Mouse (Mus musculus) cerebellum, postnatal 4 days (tissue): ENCODE measurements at regions not wholly inside any gene's neighbourhood (a gene's known extent, or its start where the extent isn't known, plus 50 kb on each side); places are given as distances from the start of the nearest gene placed in this dataset.

ENCODE experiments used
- DNase-seq, 2 experiments: peaks; one replicate each; pipeline ENCODE4 v3.0.0; 2022; ENCODE audit warnings: low spot score in 2 of 2, mixed read lengths in 1 of 2

DNA sequence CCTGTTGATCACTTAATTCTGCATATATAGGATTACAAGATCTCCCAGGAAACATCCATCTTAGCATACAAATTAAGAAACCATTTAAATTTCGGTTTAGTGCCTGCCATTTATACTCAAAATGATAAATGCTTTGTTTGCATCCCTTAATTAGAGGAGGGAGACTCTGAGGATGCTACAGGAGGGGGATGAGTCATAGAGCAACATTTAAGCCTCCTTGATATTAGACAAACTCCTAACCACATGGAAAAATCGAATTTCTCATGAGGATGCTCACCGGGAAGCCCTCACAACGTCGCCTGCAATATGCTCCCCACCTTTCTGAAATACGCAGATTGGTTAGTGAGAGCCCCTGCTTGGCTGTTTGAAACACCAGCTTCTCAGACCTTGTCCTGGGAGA, 320.8 kb upstream of the Sphkap start:
- no peak for DNase-seq

DNA sequence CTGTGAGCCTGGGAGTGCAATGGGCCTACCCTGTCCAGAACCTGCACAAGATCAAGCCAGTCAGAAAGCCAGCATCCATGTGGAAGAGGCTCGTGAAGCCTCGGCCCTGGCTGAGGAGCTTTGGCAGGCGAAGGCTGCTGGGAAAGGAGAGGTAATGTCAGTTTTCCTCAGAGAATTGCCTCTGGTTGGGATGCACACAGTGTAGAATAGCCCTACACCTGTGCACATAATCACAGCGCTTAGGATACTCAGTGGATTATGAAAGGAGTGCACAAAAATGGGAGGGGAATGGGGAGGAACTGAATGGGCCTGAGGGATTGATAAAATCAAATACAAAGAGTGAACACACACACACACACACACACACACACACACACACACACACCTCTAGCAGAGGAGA, 319.9 kb upstream of the Sphkap start:
- no peak for DNase-seq

DNA sequence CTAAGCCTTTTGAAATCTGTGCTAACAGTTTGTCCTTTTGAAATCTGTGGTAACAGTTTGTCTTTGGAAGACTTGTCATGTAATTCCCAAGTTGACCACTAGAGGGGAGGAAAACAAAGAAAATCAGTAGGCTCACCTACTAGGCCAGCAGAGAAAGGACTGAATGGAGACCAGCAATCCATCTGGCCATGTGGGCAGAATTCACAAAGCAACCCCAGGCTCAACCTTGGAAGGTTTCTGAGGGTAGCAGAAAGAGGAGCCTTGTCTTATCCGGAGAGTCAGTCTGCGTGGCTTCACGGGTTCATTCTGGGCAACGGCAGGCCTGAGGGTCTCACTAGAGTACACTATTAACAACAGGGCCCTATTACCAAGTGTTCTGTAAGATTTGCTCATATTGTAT, 319.2 kb upstream of the Sphkap start:
- peak in 1 of 2 experiments; percentile 8 for DNase-seq

DNA sequence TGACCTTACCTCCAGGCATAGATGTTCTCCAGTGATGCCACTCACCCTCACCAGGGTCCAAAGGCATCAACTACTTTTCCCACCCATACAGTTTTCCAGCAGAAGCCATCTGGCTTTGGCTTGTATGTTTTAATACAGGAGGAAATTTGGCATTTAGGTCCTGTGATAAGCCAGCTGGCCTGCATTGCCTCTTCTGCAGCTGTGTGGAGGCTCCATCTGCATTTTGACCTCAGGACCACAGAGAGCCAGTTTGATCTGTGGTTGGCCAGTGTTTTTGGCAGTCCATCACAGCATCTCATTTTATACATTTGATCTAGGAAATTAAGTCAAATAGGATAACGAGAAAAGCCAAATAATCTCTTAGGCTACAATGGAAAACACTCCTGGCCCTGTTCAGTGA, 315.1 kb upstream of the Sphkap start:
- DNase-seq = no peak

DNA sequence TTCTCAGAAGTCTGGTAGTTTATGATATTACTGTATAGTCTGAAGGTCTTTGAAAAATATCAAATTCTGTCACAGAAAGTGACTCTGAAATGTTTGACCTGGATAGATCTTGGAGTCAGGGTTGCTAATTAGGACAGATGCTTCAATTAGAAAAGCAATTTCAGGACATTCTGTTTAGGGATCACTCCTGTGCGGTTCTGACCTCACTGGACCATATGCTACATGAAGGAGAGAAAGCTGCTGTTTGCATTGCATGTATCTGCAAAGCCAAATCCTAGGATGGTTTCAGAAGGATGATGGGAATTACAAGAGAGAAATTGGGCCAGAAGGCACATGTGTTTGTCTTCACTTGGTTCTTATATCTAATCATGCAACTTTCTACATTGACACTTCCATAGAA, 312.2 kb upstream of the Sphkap start:
- DNase-seq = no peak

DNA sequence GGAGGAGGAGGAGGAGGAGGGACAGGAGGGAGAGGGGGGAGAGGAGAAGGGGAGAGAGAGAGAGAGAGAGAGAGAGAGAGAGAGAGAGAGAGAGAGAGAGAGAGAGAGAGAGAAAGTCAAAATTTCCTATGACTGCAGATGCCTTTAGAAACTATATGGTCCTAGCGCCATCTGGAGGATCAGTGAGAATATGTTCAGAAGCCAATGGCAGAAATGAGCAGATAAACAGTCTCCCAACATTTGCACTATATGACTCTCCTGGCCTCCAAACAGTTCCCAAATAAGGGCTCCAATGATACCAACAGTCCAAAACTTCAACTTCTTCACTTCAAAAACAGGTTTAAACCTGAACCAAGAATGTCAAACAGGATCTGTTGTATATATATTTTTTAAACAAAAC, 309.1 kb upstream of the Sphkap start:
- peak in 1 of 2 experiments; percentile 54 for DNase-seq

DNA sequence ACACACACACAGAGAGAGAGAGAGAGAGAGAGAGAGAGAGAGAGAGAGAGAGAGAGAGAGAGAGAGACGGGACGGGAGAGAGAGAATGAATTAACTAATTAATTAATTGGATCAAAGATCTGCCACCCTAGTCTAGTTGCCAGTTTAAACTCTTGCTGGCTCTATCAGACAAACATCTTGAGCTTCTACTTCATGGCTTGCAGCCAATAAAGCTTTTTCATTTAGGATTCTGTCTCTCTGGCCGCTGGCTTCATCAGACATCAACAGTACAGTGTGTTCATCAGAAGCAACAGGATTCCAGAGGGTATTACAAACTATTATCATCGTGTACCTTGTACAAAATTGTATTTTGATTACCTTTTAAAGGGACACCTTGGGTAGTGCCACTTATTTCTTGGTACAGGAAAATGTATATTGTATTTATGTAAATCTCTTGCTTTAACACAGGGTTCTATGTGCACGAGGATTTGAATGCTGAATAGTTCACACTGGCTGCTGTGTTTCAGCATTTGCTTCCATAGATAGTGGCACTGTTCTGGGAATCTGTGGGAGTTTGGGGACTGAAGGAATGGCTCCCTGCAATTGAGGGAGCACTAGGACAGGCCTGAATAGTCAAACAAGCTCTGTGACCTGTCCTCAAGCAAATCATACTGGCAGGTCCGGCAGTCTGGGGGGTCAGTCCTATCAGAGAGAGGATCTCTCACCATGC, 293.9 kb upstream of the Sphkap start:
- DNase-seq = no peak

DNA sequence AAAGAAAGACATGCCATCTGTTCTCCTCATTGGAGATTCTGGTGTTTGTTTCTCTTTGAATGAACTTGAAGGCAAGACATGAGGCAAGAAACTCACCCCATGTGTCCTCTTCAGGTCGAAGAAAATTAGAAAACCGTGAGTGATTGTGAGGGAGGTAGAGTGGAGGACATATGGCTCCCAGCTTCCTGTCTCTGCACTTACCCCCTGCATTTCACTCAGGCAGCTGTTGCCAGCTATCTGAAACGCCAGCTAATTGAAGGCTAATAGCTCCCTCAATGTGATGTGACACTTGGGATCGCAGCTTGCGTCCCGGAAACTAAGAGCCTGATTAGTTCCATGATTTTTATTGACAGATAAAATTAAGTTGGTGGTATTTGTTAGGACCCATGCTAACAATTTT, 289.4 kb upstream of the Sphkap start:
- DNase-seq = no peak

DNA sequence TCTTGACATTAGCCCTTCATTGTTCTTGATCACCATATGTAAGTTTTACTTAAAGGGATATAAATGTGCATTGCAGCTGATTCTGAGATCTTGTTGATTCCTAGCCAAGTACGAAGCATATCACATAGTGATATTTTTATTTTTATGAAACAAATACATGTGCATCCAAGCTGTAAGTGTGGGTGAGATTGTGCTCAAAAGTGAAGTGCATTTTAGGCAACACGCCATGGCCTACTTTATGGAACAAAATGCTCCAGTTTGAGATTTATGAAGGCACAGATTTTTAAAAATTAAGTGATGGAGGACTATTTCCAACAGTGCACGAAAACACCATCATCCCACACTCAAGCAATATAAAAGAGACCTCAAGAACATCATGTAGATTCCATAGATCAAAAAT, 277.2 kb upstream of the Sphkap start:
- no peak for DNase-seq

DNA sequence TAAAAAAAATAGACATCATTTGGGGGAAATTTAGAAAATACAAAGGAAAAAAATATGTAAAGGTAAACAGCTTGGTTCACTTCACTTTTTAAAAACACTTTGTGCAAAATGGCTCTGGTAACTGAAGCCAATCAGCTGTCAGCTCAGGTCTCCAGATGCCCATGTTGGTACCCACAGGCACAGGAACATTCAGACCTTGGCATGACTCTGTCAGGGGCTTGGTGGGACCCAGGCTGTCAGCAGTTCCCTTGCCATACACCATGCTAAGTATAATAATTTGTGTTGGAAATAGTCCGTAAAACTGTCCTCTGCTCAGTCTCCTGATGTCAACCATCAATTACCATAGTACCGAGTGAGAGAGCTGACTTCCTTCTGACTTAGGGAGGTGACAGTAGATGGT, 257.3 kb upstream of the Sphkap start:
- DNase-seq = no peak

DNA sequence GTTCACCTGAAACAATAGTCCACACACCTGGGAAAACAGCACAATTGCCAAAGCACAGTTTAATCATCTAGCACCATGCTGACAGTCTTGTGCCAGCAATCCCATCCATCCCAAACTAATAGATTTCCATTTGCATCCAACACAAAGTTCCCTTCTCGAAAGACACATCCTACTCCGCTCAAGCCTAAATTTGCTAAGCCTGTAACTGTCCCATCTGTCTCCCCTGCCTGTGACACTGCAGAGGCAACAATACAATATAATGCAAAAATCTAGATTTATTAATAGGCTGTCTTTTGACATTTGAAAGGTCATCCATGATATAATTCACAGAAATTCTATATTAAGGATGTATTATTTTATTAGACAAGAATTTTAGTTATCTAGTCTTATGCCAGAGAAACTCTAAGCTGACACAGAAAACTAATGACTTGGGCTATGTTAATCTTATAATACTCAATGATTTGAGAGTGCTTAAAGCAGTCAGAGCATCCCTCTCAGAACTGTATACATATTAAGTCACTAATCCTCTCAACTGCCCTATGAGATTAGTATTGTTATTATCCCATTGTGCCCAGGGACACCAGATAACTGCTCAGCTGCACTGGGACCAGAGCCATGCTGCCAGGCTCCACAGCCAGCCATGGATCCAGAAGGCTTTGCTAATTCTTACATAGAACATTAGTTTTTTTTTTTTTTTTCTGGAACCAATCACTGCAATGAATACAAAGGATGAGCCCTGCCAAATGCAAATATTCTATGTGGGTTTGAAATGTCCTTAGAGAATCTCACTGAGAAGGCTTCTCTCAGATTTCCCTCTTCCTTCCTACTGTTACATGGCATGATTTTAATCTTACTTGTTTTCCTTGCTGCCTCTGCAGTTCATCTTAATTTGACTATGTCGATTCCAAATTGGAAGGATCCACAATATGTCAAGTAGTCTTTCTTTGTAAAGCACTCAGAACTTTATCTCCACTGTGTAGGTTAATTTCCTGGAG, 254.1 kb upstream of the Sphkap start:
- no peak for DNase-seq

DNA sequence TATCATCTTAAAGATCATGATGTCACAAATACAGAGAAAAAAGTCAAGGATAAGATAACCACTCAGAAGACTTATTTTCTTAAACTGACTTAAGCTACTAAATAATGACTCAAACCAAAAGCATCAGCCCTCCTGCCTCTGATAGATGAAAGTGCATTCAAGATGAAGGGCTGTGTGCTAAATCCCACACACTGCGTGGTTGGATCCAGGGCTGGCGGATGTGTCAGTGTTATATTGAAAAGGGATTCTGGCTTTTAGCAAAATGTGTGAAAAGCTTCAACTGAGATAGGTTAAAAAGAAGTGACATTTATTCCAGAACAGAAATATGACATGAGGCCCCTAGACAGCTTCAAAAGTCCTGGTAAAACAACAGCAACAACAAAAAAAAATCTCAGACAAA, 245.7 kb upstream of the Sphkap start:
- no peak for DNase-seq

DNA sequence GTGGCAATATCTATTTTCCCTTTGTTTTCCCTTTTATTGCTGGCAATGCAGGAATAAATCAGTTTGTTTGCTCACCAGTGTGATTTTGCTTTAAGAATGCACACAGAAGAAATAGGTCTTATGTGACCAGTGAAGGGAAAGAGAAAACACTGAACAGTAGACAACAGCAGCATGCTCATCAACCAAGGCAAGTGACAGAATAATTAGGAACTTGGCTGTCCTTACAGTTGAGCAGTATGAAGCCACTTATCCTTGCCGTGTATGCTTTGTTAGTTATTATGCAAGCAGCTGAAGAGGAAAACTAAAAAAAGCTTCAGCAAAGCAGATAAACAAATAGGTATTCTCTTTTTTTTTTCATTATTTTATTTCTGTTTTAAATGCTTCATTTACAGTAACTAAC, 237.6 kb upstream of the Sphkap start:
- no peak for DNase-seq

DNA sequence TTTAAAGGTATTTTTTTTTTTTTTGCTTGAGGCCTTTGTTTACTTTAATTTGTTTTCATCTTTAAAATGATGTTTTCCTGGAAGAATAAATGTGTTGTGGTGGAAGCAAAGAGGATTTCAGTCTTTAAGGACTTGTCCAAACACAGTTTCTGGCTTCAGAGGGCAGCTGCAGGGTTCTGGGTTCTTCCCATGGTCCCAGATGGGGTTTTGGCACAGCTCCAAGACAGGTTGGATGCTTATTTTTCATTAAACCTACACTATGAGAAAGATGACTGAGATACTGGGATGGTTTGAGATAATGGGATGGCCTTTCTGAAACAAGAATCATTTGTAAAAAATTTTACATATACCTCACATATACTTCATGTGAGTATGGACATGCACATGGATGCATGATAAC, 234.7 kb upstream of the Sphkap start:
- DNase-seq = peak in 1 of 2 experiments; percentile 10

DNA sequence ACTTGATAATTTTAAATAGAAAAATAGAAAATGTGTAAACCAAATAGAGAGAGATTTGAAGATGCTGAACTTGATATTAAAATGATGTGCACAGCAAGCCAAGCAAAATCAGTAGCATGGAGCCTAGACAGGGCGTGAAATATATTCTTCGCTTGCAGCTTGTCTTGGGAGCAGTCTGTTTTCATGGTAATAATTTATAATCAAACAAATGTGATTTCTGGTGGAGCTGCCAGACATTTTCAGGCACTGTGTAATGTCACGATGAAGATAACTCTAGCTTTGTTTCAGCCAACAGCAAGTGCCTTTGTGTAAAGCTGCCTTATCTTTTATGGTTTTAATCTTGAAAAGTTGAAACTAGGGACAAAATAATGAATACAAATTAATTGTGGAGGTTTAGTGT, 228.1 kb upstream of the Sphkap start:
- no peak for DNase-seq

DNA sequence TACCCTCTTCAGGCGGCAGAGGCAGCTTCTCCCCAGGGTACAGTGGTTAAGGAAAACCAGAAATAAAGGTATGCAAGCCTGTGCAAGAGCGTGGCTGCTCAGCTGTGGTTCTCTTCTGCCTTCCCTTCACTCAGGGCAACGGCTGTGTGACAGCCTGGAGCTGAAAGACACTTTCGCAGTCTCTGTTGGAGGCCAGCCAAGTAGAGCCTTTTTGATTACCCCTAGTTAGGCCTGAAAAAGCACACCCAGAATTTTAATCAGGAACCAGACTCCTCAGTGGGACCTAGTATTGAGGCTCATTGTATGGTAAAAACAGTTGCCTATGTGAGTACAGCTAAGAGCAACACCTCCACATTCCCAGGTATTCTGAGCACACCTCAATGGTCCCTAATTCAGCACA, 223.8 kb upstream of the Sphkap start:
- DNase-seq = peak in 1 of 2 experiments; percentile 11

DNA sequence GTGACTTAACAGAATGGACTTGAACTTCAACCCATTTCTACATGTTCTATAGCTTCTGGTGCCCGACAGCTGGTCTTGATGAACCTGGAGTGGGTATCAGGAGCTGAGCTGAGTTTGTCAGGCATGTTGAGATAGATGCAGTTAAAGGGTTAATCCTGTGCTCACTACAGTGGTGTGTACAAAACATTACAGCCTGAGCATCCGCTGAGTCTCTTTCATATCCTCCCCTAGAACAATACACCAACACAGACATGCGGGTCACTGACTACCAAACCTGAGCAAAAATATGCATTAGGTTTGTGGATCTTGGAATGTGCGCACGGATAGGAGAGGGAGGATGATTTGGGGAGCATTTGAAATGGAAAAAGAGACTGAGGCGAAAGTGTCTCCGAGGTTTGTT, 223.4 kb upstream of the Sphkap start:
- no peak for DNase-seq

DNA sequence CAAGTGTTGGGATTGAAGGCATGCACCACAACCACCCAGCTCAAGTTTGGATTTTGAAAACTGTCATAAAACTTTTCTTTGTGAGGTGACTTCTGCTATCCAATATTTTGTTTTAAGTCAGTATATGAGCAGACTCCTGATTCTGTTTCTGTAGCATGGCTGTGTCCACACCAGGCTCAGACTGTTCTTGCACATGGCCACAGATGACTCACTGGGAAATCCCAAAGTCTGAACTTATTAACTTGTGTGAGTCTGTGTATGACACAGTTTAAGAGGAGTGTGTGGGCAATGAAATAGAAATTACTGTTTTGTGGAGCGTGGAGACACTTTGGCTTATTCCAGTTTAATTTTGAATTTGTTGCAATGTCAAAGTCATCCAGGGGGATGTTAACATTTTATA, 179.3 kb upstream of the Sphkap start:
- no peak for DNase-seq

DNA sequence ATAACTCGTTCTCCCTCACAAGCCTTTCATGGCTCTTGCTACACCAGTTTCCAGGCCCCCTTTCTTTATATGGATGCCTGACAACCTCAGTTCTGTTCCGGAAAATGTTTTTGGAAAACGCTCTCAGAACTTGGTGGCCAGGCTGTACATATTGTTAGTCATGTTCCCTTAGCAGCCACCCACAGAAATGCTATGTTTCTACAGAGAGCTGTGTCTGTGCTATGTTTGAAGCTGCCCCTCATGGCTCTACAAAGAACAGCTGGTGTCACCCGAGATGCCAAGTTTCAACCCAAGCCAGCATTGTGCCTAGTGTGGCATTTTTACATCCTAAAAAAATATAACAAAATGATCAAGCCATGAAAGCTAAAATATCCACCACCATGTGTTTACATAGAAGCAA, 175.0 kb upstream of the Sphkap start:
- no peak for DNase-seq

DNA sequence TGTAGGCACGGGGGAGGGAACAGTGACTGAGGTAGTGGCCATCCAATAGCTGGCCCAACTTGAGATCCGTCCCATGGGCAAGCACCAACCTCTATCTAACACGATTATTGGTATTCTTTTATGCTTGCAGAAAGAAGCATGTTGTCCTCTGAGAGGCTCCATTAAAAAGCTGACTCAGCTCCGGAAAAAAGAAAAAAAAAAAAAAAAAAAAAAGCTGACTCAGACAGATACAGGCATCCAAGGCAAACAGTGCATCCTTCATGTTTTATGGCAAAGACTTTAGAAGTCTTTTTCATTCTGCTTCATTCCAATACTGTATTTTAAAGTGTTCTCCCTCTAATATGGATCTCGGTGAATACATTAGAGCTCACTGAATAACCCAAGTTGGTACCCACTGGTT, 162.0 kb upstream of the Sphkap start:
- no peak for DNase-seq

DNA sequence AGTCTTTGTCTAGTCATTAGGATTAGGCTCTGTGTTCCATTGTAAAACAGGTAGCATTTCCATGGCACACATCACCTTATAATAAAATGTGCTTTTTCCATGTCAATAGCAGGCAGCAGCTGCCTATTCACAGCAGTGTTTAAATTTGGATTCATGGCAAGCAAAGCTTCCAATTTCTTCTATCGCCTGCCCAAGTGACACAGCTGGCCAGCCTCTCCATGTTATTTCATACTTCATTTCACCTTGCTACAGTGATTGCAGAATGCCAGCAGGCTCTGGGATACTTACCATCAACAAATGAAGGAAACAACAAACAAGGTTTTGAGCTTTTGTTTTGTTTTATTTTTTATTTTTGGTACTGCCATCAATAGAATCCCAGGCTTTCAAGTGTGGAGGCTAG, 160.7 kb upstream of the Sphkap start:
- DNase-seq = peak in 1 of 2 experiments; percentile 5

DNA sequence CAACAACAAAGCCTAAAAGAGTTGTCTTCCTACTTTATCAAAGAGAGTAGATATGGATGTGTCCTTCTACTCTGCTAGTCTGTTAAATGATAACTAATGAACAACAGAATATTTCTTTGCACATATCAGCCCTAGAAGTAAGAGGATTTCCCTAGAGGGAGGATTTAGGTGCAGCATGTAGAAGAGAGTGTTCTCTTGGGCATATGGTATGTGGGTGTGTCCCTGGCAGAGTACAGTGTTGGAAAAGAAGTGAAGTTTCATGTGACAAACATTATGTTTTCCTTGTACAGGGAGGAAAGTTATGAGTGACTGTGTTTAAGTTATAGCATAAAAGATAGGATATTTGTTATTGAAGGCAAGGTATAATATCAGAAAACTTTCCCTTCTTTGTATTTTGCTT, 143.6 kb upstream of the Sphkap start:
- DNase-seq = no peak

DNA sequence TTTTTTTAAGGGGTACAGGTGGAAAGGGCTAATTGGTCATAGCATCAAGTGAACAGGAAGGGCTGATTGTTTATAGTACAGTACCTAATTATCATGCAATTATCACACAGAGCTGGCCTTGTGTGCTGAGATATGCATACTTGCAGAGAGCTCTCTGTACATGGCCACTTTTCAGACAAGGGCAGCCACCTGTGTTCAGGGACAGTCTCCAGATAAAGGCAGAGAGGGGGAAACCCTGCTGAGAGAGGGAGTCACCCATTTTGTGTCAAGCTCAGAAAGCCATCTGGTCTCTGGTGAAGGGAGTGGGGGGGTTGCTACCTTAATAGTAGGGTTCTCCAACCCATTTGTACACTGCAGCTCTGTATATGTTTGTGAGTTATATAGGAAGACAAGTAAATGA, 127.5 kb upstream of the Sphkap start:
- no peak for DNase-seq
